Mouse (Mus musculus) left cerebral cortex, postnatal 4 days (tissue): Measurements from ENCODE around the gene Cdk18. TPM values are rescaled to one million over a fixed set of nuclear protein-coding genes. Genes with fewer than 3 reads are reported as not detected.

Experiments used
- DNase-seq: peaks from one replicate; pipeline ENCODE4 v3.0.0-alpha.2; 2022
- intact Hi-C: fragments of 180-260 bp; cut with DNase I; formaldehyde crosslinking; loops from one replicate; pipeline ENCODE4 v1.15.1; 2025
- total RNA-seq, 2 experiments: library from RNA; stranded (reverse); gene quantifications; 2 replicates each; pipeline ENCODE4 v1.2.3; 2021

The Cdk18 gene
- total RNA-seq, 2 experiments from 2014 or later, result 9.3 to 11.5 TPM

DNA sequence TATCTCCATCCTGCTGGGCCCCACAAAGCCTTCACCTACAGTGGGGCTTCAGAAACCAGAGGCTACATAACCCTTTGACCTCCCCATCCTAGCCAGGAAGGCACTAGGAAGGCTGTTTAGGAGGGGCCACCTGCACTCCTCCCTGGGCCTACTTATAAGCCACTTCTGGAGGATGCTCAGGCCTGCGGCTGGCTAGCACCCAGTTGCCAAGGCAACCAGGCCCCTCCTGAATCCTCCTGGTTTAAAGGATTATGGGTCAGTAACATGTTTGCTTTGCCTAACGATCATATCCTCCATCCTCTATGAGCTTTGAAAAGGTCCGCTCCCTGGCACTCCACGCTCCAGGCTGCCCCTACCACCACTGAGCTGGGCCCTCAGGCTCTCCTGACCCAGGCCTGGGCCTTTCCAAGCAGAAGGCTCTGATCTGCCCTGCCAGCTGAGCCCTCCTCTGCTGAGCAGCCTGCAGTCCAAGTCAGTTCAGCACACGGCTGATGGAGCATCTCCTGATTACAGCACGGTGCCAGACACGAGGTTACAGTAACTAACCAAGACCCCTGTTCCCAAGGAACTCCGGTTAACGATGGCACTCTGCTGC, 16.0 kb downstream of the Cdk18 start:
- intact Hi-C loops, result loop anchor here (5.0 kb wide), 1 partner anchor 234 kb away; no protein-coding TSS in a partner anchor
- DNase-seq, result peak; percentile 74

DNA sequence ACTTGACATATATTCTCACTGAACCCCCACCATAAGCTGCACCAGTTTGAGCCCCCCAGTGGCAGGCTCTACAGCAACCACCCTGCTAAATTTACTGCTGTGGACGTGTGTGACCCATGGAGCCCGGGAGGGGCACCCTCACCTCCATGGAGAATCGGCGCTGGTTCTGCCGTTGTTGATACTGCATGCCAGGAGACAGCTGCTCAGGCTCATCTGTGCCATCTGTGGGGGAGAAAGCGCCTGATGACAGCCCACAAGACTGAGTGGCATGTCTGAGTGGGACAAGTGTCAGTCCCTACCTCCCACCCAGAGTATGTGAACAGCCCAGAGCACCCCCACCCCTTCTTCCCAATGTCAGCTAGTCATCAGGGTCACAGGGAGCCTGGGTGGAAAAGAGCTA, 17.6 kb downstream of the Cdk18 start:
- no peak for DNase-seq
- intact Hi-C loops, result loop anchor here (2.0 to 5.0 kb wide), 2 partner anchors 35 to 235 kb away; no protein-coding TSS in a partner anchor

DNA sequence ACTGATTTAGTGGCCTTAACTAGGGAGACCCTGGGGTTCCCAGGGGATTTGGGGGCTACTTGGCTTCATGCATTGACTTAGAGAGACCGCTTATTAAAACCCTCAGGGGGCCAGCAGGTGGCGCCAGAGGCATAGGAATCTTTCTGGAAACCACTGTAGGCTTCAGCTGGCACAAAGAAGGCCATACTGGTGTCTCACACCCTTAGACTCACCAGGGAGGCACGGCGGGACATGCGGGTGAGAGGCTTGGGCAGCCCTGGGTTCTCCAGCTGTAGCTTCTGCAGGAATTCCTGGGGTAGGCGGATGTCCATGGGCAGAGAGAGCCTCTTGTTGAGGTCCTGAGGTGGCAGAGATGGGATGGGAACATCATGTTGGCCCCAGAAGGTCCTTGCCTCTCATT, 18.2 kb downstream of the Cdk18 start:
- peak; percentile 91 for DNase-seq
- intact Hi-C loops, result loop anchor here (2.0 to 5.0 kb wide), 2 partner anchors 36 to 236 kb away; no protein-coding TSS in a partner anchor

DNA sequence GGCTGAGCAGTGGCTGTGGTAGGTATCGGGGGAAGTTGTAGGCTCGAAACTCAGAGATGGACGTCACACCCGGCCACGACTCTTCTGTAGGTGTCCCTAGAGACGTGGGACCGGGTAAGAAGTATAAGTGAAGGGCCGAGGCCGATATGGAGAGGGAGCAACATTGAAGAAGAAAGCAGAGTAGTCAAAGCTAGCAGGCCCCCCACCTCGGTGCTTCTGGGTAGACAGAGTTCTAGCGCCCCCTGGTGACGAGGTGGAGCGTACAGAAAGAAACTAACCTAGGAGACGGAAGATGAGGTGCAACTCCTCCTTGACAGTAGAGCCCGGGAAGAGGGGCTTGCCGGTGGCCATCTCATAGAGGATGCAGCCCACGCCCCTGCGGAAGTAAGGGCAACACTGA, 22.9 kb downstream of the Cdk18 start:
- intact Hi-C loops, result no loop called here
- DNase-seq, result peak; percentile 83

DNA sequence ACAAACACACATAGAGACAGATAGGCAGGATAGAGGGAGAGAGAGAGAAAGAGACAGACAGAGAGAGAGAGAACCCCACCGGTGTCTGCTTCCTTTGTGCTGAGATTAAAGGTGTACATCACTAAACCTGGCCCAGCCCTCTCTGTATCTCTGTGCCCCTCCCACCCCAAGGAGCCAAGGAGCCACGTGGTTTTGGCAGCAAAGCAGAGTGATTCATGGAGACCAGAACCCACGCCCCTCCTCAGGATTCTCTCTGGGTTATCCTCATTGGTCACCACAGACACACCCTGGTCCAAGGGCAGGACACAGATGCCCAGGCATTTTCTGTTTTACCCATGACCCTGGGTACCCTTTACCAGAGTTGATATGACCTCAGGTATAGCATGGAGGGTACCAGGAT, 26.4 kb downstream of the Cdk18 start:
- no peak for DNase-seq
- intact Hi-C loops, result loop anchor here (5.0 kb wide), 2 partner anchors 116 to 131 kb away; no protein-coding TSS in a partner anchor

DNA sequence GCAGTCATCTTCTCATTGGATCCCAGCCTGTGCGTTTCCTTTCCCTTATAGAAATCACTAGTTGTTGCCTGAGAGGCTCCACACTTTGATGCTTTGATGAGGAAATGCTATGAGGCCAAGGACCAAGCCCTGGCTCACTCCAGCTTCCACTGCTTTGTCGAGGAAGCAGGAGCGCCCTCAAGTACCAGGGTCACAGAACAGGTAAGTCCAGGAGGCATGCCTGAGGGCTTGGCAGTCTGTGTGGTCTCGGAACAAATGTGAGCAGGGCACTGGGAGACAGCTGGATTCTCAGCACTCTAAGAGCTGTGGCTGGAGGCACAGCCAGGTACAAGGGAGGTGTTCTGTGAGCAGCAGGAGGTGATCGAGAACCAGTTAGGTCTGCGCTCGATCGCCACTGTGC, 27.1 kb downstream of the Cdk18 start:
- intact Hi-C loops, result loop anchor here (5.0 kb wide), 2 partner anchors 115 to 130 kb away; no protein-coding TSS in a partner anchor
- no peak for DNase-seq

DNA sequence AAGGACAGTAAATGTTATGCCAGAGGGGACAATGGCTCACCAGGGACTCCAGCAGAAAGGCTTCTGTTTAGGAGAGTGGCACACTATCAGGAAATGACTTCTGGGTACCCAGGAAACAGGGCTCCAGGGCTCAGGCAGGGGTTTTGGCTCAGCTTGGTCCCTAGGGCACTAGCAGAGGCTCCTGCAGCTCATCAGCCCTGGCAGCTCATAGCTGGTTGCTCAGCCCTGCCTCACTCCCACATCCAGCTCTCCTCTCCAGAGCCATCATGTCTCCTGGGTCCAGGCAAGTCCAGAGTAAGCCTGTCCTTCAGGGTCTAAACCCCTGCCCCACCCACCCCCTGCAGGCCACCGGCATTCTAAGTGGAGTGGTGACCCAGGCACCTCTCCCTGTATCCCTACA, 28.1 kb downstream of the Cdk18 start:
- intact Hi-C loops, result loop anchor here (5.0 kb wide), 2 partner anchors 114 to 129 kb away; no protein-coding TSS in a partner anchor
- DNase-seq, result no peak

DNA sequence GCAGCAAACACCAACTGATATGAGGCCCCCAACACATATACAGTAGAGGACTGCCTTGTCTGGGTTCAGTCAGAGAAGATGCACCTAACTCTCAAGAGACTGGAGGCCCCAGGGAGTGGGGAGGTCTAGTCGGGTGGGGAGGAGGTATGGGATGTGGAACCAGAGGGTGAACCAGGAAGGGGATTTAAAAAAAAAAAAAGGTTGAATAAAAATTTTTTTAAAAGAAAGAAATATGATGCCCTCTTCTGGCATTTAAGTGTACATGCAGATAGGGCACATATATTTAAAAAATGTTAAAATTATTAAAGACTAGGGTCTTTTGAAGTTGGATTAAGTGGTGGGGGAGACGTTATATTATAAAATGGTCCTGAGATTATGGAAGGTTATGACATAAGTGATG, 30.1 kb downstream of the Cdk18 start:
- DNase-seq, result no peak
- intact Hi-C loops, result loop anchor here (5.0 kb wide), 1 partner anchor 62 kb away; no protein-coding TSS in a partner anchor

DNA sequence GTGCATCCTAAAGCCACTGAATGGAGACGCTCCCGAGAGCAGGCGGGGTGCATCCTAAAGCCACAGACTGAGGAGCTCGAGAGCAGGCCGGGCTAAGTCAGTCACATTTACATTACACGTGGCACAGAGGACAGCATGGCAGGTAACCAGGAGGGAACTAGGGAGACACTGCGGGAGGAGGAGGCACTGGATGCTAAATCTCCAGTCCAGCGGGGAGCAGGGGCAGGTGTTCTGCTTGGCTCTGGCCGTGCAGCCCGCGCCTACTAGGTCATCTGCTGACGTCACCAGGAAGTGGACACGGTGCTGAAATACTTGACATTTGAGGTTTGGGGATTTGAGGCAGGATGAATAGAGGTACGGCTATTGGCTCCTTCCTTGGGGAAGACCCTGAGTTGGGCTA, 35.1 kb downstream of the Cdk18 start:
- DNase-seq, result no peak
- intact Hi-C loops, result no loop called here

DNA sequence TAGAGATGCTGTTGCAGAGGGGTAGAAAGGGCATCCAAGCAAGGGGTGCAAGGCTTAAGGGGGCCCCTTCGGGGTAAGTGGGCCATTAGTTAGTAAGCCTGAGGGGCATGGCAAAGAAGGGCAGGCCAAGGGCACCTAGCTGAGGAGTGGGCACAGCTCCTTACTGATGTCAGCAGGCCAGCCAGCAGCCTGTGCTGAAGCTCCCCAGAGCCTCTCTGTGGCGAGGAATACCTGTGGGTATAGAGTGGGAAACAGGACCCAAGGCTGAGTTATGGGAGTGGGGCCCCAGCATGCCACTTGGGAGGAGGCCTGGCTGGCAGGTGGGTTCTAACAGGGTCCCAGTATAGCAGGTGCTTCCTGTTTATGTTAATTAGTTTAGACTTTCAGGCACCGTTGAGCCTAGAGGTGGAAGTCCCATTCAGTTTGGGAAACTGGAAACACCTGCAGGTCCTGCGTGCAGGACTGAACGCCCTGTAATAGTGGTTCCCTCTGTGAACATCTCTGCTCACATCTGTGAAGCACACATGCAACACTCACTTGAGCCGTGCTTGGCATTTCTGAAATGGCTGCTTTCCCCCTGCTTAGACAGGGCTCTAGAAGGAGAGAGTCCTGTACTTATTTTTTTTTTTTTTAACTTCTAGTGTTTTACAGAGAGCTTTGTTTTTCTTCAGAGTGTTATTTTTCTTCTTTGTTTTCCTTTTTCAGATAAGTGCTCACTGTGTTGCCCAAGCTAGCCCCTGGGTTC, 37.4 kb downstream of the Cdk18 start:
- intact Hi-C loops, result no loop called here
- DNase-seq, result no peak

DNA sequence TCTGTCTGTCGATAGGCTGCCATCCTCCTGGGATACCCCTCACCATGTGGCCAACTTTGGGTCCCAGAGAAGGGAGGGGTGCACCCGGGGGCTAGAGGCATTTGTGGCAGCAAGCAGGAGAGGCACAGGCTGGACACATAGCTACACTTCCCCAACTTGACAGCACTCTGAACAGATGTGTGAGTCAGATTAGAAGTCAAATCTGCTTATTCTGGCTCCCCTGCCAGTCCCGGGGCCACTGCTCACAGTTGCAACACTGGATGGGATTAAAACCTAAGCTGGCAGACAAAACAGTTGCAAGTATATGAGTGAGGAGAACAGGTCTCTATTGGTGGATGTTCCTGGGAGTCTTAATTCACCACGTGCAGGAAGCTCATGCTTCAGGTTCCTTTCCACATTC, 39.7 kb downstream of the Cdk18 start:
- intact Hi-C loops, result no loop called here
- DNase-seq, result no peak

DNA sequence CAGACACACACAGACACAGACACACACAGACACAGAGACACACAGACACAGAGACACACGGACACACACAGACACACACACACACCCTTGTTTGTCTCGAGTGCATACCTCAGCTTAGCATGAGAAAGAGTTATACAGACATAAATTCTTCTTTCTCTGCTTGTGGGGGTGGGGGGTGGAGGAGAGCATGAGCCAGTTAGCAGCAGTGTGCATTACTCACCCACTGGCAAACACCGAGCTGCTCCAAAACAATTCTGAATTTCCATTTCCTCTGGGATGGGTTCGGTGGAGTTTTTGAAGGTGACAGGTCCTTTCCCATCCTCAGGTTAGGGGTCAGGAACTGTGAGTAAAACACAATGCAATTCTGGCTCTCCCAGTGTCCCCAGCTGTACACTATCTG, 40.5 kb downstream of the Cdk18 start:
- intact Hi-C loops, result no loop called here

DNA sequence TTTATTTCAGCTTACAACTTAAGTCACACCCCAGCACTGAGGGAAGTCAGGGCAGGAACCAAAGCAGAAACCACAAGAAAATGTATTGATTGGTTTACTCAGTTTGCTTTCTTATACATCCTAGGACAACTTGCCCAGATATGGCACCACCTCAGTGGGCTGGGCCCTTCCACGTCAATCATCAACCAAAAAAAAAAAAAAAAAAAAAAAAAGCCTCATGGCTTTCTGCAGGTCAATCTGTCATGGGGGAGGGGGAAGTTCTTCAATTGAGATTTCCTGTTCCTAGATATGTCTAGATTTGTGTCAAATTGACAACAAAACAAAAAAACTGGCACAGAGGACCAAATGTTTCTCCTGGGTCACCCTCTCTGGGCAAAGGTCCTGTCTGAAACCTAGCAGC, 41.4 kb downstream of the Cdk18 start:
- intact Hi-C loops, result no loop called here

More for the DNA sequence above, 40.5 kb downstream of the Cdk18 start:
- no peak for DNase-seq

DNA sequence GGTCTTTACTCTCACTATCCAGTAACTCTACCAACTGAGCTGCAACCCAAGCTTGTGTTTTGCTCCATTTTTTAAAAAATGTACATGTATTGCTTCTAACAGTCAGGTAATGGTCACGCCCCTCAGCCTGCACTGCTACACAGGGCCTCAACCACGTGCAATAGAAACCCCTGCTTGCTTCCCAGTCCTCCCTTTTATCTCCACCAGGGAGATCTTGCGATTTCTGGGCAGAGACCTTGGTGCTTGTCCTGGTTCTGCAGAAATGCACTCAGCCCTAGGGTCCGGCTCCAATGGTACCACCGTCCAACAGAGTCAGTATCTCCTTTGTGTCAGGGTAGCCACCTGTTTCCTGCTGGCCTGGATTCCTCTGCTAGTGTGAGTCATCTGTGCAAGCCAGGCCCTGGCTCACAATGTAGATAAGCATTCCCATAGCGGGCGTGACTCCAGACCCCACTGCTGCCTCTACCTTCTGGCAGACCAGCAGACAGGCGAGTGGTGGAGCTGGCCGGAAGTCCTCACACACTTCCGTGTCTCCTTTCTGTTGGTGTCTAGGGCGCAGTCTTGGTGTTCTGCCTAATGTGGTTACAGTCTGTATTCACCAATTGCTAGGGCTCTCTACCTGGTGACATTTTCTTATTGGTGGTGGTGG, 44.0 kb downstream of the Cdk18 start:
- intact Hi-C loops, result no loop called here
- no peak for DNase-seq

More for the DNA sequence above, 41.4 kb downstream of the Cdk18 start:
- DNase-seq, result no peak

DNA sequence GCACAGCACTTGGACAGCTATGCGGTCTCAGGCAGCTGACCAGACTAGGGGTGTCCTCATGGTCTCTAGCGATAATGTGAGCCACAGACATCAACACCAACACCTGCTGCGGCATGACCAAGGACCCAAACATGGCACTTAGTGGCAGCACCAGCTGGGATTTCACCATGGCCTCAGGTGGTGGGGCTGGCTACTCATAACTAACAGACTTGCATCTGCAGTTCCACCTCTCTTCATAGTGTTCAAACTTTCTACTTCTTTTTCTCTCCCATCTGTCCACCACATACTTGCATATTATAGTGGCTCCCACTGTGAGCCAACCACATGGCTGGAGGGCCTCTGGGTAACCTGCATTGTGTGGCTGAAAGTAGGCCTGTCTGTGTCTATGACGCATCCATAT, 46.2 kb downstream of the Cdk18 start:
- DNase-seq, result no peak
- intact Hi-C loops, result no loop called here

DNA sequence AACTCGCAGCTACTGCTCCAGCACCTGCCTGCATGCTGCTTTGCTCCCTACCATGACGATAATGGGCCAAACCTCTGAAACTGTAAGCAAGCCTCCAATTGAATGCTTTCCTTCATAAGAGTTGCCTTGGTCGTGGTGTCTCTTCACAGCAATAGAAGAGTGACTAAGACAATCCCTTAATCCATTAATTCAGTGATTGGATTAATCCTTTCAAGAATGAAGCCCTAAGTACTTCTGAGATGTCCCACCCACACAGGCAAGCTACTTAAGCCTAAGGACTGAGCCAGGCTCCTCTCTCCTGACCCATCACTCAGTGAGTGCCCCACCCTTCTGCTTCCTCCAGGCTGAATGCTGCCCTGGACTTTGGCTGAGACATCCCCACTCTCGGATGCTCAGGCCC, 49.2 kb downstream of the Cdk18 start:
- intact Hi-C loops, result no loop called here
- no peak for DNase-seq

DNA sequence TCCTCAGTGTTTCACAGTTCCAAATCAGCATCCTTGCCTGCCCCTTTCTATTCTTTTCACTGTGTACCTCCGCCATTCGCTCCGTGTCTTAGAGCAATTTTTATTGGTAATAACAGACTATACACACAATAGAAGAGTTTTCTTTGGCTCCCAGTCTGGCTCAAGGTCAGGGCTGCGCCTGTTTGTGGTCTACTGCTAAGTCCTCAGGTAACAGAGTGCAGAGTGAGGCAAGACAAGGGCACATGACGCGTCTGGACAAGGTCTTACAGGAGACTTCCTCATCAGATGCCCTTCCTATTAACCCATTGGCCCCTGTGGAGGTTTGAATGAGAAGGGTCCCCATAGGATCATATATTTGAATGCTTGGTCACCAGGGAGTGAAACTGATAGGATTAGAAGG, 49.7 kb downstream of the Cdk18 start:
- no peak for DNase-seq
- intact Hi-C loops, result no loop called here

DNA sequence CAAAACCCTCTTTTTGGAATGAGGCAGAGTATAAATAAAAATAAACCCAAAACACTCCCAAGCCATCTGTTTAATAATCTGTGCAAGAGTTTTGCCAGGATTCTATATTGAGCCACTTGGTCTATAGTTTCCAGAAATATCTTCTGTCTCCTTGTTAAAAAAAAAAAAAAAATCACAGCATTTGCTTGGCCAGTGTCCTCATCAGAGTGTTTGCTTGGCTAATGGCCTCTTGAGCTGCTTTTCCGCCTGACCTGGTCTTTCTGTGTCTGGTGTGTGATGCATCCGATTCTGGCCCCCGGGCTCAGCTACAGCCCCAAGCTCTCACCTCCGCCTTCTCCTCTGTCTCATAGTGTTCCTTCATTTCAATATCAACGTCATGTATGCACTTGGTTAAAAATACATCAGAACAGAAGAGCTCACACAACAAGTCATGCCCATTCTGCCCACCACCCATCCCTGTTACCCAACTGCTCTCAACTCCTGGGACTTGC, 51.3 kb downstream of the Cdk18 start:
- DNase-seq, result no peak
- intact Hi-C loops, result no loop called here

DNA sequence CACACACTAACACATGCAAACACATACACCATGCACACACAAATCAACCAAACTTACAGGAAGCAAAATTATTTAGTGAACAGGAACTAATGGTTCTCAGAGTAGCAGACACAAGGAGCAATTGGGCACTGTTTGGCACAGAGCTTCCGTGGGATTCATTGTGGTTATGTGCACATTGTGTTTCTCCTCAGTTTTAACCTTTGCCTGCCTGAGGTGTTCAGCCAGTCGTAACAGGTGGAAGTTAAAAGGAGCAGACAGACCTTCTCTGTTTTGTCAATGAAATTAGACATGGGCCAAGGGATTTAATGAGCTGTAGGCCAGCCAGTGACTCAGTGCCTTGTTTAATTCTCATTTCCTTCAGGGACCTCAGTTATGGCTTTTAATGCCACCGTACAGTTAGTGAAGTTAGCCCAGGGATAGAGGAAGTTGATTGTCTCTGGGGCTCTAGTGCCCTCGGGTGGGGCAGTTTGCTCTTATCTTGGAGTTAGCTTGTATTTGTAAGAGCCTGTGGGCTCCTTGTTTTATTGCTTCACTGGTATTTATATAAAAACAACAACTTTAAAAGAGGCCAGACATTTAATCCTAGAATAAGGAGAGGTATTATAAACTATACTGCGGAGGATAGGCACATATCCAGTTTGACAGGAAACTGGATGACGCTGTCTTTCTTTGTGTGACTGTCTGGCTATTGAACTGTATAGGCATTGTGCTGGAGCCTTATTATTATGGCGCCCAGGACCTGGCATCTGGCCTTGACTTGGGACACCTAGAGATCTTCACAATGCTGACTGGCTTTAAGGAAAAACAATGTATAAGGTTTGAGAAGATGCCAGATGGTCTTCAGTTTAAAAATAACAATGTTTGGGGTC, 54.1 kb downstream of the Cdk18 start:
- DNase-seq, result no peak
- intact Hi-C loops, result no loop called here

DNA sequence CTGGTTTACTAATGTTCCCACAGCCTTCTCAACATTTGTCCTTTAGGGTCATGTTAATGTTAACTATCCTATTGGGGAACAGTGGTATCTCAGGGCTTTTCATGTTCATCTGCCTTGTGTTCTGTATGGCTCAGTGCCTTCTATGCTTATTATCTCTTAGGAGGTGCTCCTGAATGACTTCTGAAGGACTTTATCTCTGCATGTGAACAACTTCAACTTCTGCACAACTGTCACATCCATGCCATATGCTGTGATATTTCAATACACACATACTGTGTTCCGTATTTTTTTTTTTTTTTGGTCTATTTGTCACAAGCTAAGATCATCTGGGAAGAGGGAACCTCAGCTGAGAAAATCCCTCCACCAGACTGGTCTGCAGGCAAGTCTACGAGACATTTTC, 61.1 kb downstream of the Cdk18 start:
- no peak for DNase-seq
- intact Hi-C loops, result no loop called here

DNA sequence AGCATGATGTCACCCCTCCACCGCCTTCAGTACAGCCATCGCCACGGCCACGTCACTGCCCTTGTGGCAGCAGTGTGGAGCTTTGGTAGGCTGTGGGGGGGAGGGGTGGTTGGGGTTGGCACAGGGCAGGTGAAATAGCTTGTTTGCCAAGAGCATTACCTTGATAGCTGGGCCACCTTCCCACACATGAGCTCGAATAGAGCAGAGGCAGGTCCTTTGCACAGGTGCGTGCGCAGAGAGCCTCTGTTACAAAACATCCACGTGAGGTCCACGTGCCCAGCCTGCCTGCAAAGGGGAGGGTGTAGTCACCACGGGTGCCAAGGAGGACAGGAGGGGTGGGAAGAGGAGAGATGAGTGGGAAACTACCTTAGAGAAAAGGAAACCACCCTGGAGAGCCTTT, 63.9 kb downstream of the Cdk18 start:
- intact Hi-C loops, result no loop called here
- DNase-seq, result no peak
